Mouse (Mus musculus): ENCODE results near the gene Jagn1.

Gene Jagn1

DNA sequence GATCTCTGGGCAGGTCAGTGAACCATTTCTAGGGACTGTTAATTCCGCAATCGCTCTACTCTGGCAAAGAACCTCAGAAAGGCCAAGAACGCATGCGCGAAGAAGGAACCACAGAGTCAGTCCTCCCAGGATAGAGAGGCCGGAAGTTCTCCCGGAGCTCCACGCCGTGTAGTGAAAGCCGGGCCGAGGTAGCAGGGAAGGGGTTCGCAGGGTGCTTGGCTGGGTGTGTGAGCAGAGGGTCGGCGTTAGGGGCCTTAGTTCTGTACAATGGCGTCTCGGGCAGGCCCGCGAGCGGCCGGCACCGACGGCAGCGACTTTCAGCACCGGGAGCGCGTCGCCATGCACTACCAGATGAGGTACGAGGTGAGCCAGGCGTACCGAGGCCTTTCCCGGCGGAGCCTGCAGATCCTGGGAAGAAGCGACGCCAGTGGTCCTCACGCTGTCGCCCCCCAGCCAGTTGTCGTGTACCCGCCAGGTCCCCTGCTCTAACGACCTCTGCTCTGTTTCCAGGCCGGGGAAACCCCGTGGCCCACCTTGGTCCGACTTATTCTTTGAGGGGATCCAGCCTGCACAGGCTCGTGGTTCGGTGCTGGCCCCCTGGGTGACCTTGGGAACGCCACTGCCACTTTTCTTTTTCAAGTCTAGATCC, at the start of gene Jagn1:
TSS of gene Jagn1 (plus strand) at position 128 of the 649 bp plus-strand sequence.
- DNase-seq (ENCODE audit: low read depth, low spot score) = peak; percentile 93

DNA sequence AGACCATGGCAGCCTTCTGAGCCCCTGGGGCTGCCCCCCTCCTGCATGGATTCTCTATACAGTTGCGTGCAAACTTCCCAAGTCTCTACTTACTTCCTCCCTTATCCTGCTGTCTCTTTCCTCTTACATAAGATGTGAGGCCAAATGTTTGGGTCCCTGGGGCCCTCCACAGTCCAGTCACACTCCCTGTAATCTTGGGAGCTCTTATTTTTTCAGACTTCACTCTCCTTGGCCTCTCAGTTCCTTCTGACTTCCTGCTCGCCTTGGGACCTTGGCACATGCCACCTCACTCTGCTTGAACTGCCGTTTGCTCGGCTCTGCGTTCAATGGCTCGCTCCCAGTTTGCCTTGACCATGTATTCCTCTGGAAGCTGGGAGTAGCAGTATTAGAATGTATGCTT, 48.4 kb upstream of the Jagn1 start:
- no peak for DNase-seq (ENCODE audit: low read depth, low spot score)

DNA sequence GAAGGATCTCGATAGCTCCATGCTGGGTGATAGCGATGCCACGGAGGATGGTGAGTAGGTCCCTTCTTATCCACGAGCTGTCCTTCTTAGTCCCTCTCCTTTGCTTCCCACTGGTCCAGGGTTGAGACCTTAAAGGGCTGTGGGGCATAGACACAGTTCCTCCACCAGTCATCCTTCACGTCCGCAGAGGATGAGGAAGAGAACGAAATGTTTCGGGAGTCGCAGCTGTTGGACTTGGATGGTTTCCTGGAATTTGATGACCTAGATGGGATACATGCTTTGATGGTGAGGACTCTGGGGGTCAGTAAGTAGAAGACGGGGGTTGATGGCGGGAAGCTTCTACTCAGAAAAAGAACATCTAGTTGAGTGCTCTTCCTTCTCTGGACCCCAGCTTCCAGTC, 47.6 kb upstream of the Jagn1 start:
- DNase-seq (ENCODE audit: low read depth, low spot score) = no peak

DNA sequence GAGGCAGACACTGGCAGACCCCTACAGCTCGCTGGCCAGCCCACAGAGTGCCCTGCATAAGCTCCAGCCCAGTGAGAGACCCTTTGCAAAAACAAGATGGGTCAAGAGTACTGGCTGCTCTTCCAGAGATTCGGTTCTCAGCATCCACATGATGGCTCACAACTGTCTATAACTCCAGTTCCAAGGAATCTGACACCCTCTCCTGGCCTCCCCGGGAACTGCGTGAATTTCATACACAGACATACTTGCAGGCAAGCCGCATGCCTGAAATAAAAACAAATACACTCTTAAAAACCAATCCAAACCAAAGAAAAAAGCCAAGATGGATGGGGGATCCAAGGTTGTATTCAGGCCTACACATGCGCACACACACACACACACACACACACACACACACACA, 46.9 kb upstream of the Jagn1 start:
- DNase-seq (ENCODE audit: low read depth, low spot score) = no peak

DNA sequence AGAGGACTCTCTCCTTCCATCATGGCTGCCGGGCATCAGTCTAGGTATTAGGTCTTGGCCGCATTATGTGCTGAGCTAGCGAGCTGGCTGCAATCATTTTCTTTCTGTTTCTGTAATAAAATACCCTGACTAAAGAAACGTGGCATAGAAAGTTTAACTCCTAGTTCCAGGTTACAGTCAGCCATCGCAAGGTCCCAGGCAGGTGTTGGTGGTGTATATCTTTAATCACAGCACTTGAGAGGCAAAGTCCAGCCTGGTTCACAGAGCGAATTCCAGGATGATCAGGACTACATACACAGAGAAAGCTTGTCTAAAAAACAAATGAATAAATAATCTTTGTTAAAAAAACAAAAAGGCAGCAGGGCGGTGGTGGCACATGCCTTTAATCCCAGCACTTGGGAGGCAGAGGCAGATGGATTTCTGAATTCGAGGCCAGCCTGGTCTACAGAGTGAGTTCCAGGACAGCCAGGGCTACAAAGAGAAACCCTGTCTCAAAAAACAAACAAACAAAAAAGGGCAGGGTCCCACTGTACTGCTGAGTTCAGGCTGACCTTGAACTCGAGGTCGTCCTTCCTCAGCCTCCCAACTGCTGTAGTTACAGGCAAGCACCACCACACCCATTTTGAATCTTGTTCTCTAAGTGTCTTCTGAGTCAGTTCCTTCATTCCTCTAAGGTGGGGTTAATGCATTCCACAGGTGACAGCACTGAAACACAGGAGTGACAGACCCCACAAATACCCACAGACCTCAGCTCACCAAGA, 45.9 kb upstream of the Jagn1 start:
- DNase-seq (ENCODE audit: low read depth, low spot score) = no peak

DNA sequence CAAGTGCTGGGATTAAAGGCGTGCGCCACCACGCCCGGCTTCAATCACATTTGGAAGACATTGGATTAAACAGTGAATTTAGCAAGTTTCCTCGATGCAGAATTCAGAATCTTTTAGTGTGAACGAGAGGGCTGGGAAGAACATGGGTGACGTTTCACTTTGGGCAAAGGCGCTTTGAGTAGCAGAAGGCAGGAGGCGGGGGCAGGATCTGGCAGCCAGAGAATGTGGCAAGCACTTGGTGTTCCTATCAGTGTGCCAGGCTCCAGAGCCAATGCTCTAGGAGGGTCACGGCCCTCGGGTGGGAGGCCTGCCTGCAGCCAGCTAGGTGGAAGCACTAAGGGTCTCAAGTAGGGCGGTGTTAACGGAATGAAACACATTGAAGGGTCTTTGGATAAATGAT, 40.3 kb upstream of the Jagn1 start:
- no peak for DNase-seq (ENCODE audit: low read depth, low spot score)

DNA sequence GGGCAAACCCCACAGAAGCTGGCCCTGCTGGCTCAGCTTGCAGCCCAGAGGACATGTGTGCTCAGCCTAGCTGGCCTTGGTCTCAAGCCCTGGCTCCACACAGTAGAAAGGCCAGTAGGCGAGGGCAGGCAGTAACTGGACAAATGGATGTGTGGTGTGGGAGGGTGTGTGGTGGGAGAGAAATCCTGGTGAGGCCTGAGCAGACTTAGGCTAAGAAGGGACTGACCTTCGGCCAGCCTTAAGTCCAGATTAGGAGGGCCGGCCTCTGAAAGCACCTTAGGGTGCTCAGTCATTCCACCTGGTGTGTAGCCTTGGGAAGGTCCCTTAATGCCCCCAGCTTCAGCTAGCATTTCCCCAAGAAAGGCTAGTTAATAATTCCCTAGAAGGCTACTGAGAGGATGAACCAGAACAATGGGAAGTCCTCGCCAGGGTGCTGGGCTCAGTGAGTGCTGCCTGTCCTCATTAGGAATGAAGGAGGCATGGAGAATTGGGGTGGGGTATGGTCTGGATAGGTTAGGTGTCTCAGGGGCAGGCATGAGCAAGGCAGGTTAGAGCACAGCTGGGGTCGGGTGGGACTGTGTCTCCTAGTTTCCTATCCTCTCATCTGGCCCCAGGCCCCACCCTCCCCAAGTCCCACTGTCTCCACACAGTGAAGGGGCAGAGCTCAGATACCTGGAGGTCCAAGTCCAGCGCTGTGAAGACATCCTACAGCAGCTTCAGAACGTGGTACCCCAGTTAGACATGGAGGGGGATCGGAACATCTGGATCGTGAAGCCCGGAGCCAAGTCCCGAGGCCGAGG, 37.5 kb upstream of the Jagn1 start:
- DNase-seq (ENCODE audit: low read depth, low spot score) = peak; percentile 59

DNA sequence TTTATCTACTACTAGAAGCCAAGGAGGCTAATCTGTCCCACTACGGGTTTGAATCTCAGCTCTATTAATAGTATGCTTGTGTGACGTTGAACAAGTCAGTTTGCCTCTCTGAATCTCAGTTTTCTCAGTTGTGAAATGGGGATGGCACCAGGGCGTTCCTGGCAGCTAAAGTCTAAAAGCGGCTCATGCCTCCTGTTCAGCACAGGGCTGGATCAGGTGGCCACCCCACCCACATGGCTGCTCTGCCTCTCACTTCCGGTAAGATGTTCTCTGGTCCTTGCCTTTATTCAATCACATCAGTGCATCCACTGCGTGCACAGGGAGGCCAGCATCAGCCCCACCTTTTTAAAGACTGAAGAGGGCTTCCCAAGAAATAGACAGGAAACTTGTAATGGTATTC, 36.9 kb upstream of the Jagn1 start:
- no peak for DNase-seq (ENCODE audit: low read depth, low spot score)

DNA sequence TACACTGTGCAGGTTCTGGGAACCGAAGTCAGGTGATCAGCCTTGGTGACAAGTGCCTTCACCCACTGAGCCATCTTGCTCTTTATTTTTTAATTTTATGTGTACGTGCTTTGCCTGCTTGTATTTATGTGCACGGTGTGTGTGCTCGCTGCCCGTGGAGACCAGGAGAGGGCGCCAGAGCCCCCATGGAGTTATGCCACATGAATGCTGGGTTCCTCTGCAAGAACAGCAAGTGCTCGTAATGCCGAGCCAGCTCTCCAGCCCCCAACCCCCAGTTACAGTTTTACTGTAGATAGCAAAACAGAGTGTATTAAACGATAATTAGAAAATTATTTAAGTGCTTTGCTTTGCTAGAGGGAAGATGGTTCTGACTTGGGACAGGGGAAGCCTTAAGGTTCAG, 35.7 kb upstream of the Jagn1 start:
- no peak for DNase-seq (ENCODE audit: low read depth, low spot score)

DNA sequence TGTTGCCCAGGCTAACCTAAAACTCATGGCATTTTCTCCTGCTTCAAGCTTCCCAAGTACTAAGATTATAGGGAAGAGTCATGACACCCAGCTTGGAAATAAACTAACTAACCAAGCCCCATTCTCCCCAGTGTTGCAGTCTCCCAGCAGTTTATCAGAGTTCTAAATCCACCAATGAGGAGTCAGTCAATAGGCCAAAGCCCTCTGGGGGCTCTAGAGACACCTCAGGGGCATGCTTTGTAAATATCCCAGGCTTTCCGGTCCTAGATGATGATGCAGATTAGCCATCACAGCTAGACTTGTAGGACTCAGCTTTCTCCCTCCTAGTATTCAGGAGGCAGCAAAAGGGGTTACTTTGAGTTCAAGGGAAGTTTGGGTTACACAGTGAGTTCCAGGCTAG, 32.4 kb upstream of the Jagn1 start:
- no peak for DNase-seq (ENCODE audit: low read depth, low spot score)

DNA sequence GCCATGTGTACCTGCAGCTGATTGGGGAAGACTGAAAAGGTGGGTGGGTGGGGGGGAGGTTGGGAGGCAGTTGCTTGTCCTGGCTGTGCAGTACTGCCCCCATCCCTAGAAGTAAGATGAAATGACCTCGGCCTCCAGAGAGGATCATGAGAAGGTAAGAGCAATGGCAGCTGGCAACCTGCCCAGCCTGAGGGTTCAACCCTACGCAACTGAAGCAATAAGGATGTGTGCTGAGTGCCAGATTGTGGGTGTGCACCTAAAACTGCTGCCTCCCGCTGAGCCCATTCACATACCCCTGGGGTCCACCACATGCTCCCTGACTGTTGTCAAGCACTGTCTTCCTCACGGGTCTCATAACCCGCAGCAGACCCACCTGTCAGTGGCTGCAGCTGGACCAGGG, 26.0 kb upstream of the Jagn1 start:
- DNase-seq (ENCODE audit: low read depth, low spot score) = no peak

DNA sequence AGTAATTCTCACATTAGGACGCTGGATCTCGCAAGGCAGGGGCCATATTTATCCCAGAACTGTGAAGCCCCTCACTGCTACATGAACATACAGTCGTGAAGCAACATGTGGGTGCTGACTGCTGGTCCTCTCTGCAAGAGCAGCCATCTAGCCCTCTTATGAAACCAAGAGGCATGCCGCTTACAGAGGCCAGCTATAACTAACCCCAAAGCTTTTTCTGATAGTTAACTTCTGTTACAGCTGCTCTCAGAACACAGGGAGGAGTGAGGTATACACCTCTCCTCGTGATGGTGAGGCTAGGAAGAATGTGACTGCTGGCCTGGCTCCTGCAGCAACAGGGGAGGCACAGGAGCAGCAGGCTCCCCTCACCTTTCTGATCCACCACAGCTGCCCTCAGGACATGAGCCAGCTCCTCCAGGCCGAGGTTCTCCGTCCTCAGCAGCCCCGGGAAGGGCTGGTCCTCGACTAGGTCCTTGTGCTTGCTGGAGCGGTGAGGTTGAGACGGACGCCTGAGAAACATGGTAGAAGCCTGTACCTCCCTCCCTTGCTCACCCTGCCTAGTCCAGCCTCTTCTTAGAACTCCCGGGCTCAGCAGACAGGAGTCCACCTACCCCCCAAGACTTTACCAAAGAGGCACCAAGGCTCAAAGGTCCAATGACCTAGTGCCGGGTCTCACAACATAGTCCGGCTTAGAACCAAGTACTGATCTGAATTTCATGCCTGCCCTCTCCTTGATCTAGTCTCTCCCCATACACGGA, 23.7 kb upstream of the Jagn1 start:
- no peak for DNase-seq (ENCODE audit: low read depth, low spot score)

DNA sequence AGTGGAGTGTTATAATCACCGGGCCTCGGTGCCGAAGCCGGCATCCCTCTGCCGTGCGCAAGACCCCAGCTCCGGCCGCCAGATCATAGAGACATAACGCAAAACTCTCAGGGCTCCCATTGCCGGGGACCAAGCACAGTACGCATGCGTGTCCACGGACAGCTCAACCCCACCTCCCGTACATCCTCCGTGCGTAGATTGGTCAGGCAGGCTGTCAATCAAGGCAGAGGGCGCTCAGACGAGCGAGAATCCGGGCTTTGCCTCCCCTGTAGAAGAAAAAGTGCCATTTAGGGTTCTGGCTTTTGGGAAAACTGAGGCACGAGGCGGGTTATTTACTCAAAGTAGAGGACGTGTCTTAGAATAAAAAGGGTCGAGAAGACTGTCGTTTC, 23.2 kb upstream of the Jagn1 start, which contains the start of gene Rpusd3:
TSS of gene Rpusd3 (minus strand) at position 142 of the 389 bp plus-strand sequence.
- peak; percentile 98 for DNase-seq (ENCODE audit: low read depth, low spot score)

DNA sequence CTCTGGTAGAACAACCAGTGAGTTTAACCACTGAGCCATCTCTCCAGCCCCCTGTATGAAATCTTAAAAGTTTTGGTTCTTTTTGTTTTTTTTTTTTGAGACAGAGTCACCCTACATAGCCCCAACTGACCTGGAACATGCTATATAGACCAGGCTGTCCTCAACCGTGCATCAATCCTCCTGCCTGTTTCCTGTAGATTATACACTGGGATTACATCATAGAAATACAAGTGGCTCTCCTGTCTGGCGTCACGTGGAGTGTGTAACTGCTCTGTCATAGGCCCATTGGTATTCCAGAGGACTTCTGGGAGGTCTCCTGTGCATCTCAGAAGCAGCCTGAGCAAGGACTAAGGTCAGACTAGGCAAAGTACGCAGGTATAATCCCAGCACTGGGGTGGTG, 19.4 kb upstream of the Jagn1 start:
- no peak for DNase-seq (ENCODE audit: low read depth, low spot score)

DNA sequence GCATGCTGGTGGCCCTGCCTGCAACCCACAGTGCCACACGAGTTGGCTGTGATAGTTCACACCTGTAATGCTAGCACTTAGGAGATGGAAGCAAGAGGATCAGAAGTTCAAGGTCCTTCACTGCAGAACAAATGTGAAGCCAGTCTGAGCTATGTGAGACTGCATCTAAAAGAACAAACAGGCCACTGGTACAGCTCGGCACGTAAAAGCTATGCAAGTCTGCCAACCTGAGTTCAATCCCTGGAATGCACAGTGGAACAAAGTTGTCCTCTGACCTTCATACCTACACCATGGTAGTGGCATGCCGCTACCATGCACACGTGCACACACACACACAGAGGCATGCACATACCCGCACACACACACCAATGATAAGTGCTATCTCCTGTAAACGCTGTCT, 18.2 kb upstream of the Jagn1 start:
- DNase-seq (ENCODE audit: low read depth, low spot score) = no peak

DNA sequence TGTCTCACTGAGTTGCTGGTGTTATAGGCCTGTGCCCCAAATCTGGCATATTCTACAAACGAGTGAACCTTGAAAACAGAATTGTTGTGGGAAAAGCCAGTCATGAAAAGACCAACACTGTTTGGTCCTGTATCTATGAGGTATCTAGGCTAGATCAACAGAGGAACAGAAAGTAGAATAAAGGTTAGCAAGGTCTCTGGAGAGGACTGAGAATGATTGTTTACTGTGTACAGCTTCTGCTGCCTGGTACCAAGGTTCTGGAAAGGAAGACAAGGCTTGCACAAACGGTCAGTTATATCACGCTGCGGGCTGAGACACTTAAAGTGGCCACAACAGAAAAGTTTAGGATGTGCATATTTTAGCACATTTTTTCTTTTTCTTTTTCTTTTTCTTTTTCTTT, 15.7 kb upstream of the Jagn1 start:
- no peak for DNase-seq (ENCODE audit: low read depth, low spot score)

DNA sequence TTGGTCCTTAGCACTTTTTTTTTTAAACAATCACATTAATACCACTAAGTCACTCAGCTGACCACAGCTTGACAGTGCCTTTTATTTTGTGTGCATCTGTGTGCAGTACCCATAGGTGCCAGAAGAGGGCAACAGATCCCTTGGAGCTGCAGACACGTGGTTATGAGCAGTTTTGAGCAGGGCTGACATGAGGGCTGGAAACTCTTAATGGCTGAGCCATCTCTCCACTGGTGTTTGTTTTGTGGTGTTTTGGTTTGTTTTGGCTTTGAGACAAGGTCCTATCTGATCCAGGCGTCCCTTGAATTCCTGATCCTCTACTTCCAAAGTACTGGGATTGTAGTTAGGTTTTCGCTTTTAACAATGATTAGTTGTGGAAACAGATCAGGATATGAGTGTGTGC, 15.0 kb upstream of the Jagn1 start:
- no peak for DNase-seq (ENCODE audit: low read depth, low spot score)

DNA sequence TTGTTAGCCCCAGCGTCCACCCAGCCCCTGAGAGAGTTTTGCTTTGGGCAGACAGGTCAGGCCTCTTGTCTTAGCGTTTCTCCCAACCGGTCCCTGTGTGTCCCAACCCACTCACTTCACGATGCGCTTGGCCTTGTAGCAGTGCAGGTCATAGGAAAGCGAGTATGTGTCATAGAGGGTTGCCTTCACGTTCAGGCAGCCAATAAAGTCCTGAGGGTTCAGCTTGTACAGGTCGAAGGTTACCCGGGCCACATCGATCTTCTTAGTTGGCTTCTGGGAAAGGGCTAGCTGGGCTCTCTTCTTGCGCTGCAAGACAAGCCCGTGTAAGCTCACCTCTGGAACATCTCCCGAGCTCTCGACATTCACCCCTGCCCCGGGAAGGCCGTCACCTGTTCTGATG, 14.4 kb upstream of the Jagn1 start:
- DNase-seq (ENCODE audit: low read depth, low spot score) = no peak

DNA sequence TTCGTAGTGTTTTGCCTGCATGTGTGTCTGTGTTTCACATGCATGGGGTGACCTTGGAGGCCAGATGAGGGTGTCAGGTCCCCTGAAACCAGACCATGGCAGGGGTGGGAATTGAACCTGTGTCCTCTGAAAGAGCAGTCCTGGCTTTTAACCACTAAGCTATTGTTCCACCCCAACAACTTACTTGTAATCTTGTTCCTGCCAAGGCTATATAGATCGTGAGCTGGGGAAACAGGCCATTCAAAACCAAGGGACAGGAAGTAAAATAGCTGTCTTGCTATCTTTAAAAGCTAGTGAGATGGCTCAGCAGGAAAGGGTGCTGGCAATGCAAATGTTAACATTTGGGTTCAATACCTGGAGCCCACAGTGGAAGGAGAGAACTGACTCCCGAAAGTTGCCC, 12.4 kb upstream of the Jagn1 start:
- no peak for DNase-seq (ENCODE audit: low read depth, low spot score)

DNA sequence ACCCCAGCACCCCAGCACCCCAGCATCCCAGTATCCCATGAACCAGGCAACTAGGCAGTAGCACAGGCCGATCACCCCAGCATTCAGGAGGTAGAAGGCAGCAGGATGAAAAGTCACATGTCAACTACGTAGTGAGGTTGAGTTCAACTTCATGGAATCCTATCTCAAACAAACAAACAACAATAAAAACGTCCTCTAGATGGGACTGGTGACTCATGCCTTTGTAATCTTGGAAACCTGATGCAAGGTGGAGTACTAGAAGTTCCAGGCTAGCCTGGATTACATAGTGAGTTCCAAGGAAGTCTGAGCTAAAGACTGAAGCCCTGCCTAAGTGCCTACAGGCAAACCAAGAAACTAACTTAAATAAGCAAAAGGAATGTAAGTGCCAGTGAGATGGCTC, 11.5 kb upstream of the Jagn1 start:
- DNase-seq (ENCODE audit: low read depth, low spot score) = no peak

DNA sequence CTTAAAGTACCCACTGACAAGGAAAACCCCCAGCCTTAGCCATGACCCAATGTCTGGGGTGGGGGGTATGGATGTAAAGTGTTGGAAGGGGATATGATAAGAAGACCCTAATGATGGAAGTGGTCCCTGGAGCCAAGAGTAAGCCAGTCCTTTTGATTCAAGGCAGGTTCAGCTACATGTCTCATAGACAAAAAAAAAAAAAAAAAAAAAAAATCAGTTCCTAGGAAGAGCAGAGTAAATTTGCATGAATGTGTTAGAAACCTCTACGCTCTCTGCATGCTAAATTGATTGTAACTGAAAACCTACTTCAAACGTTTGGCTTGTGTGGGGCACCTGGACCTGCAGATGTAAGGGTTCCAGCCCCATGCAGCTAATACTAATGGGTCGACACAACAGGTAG, 10.6 kb upstream of the Jagn1 start:
- DNase-seq (ENCODE audit: low read depth, low spot score) = no peak

DNA sequence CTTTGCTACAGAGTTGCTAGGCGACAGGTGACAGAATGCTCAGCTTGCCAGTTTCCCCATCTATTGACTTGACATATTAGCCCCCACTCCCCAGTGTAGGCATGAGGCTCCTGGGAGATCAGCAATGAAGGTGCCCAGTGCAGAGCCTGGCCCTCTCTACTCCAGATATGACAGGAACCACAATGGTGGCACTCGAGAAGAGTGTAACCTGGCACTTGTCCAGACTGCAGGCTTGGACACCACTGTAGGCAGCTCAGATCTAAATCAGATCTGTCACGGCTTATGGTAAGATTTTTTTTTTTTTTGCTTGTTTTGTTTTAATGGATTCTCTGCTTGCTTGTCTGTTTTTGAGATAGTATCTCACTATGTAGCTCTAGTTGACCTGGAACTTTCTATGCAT, 8.7 kb upstream of the Jagn1 start:
- DNase-seq (ENCODE audit: low read depth, low spot score) = no peak
